Mouse (Mus musculus) urinary bladder, postnatal 10 days (tissue): ENCODE data around the gene Gls.

Source experiments
- DNase-seq: peaks from one replicate; pipeline ENCODE4 v3.0.0; 2022; ENCODE audit warnings: low spot score

The Gls gene

GRCm38 (mm10) chr1:52242270-52242669, 9.2 kb upstream of the Gls start:
- no peak for DNase-seq

- no peak for DNase-seq
These were observed 279 bp downstream of the Gls start for GRCm38 (mm10) chr1:52232766-52233140.

GRCm38 (mm10) chr1:52231939-52232765, 880 bp downstream of the Gls start:
- no peak for DNase-seq

DNA sequence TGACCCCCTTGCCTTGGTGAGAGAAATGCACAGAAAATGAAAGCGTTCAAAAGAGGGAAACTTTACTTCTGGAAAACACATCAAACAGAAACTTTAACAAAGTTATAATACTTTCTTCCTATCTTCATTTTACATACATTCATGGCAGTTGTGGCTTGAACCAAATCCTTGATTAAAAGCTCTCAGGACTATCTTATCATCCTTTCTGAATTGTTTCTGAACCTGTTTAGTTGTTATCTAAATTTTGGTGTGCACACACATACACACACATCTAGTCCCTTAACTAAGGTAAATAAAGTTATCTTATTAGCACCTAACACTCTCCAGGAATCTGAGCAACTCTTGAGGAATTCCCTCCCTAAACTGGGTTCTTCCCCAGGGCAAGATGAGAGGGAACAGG, 2.6 kb downstream of the Gls start:
- no peak for DNase-seq

DNA sequence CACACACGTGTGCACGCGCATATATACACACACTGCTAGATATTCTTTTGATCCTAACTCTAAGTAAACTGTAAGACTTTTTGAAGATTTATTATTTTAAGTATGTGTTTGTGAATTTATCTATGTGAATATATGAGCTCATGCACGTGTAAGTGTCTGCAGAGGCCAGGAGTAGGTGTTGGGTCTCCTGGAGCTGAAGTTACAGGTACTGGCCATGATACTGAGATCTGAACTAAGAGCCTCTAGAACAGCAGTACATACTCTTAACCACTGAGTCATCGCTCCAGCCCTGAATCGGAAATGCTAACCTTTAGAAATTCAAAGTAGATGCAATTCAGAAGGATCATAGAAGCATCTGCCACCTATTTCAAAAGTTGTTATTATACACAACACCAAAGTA, 4.9 kb downstream of the Gls start:
- DNase-seq: no peak

DNA sequence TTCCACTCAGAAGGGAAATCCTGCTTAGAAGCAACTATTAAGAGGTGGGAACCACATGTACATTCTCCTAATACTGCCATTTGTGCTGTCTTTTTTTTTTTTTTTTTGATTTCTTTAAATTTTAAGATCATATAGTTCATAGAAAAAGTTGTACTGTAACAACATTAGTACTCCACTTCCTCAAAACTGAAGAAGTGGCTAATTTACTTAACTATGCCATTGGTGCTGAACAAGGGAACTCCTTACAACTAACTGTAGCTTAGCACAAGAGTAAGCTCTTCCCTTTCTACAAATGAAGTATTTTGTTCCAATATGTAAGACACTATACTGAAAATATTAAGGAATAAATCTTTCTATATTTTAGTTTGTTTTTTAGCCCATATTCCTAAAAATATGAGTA, 6.6 kb downstream of the Gls start:
- DNase-seq: no peak

GRCm38 (mm10) chr1:52216766-52217165, 16.3 kb downstream of the Gls start:
- no peak for DNase-seq

DNA sequence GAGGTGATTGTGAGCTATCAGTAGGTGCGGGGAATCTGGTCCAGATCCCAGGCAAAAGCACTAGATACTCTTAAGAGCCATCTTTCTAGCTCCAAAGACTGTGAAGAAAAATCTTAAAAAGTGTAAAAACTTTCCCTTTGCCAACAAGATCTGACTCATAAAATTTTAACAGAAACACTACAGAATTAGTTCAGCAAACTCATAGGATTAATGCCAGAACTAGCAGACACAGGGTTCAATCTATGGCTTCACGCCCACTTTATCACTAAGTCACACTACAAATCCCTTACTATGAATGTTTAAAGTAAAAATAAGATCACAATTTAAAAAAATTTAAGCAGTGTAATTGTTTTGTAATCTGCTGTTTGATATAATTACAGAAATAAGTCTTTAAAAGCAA, 50.0 kb downstream of the Gls start:
- no peak for DNase-seq

DNA sequence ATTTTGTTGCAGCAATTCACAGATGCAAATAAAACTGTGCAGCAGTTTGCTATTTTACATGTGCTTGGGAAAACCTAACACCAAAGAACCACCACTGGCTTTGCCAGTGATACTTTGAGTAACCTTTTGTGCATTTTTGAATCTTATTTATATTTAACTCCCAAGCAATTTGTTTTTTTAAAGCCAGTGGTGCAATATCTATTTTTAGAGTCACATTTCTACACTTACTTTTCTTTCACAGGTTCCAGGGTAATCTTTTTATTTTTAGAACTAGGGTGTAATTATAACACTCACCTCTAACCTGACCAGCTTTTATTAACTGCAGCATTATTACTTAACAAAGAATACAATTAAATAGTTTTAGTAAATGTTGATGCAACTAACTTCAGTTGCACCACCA, 51.0 kb downstream of the Gls start:
- DNase-seq: no peak

DNA sequence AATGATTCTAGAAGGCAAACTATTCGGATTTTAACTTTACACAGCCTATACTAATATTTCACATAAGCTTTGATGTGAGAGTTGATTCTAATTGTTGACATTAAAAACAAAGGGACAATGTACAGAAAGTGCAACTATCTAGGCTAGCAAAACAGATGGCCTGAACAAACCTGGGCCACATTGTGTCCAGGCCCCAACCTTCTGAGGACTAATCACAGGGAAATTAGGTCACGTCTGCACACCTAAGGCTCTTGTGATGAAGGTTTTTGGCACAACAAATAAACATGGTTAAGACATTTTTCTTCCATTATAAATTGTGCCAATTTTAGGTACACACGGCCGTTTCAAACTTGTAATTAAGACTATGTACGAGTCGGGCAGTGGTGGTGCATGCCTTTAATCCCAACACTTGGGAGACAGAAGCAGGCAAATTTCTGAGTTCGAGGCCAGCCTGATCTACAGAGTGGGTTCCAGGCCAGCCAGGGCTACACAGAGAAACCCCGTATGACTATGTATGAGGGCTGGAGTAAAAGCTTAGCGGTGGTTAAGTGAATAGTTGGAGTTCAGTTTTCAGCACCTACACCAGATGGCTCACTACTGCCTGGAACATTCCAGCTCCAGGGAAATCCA, 53.0 kb downstream of the Gls start:
- no peak for DNase-seq

DNA sequence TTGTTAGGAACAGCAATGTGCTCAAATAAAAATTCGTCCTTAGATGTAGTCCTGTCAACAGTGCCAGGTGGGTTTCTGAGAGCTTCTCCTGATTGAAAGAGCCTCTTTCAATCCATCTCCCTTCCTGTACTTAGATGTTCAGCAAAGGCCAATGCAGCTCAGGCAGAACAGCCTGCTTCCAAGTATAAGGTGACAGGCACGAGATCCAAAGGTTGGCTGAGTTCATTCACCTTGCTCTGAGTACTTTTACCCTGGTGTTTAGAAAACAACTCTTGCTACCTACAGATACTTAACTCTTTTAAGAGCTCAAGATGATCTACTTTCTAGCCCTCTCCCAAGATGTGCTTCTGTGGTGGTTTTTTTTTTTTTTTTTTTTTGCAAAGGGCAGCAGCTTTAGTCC, 56.0 kb downstream of the Gls start:
- DNase-seq: no peak

GRCm38 (mm10) chr1:52175983-52176382, 57.0 kb downstream of the Gls start:
- no peak for DNase-seq

- DNase-seq: no peak
These were observed 57.7 kb downstream of the Gls start for GRCm38 (mm10) chr1:52175321-52175720.

DNA sequence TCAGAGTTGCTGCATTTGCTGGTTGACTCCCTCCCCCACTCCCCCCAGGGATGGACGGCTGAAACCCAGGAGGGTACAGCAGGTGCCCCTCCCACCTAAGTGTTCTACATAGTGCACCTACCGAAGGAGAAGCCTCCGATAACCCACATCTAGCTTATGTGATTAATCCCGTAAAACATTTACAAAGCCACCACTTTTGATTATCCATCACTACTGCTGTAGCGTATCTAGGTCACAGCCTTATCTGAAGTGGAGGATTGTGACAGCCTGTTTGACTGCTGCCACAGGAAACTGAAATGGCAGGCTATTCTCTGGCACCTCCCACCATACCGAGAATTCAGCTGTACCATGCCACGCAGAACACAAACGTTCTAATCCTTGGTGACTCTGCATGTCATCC, 61.8 kb downstream of the Gls start:
- DNase-seq: no peak

- DNase-seq: no peak
These were observed 62.3 kb downstream of the Gls start for GRCm38 (mm10) chr1:52170747-52171146.

DNA sequence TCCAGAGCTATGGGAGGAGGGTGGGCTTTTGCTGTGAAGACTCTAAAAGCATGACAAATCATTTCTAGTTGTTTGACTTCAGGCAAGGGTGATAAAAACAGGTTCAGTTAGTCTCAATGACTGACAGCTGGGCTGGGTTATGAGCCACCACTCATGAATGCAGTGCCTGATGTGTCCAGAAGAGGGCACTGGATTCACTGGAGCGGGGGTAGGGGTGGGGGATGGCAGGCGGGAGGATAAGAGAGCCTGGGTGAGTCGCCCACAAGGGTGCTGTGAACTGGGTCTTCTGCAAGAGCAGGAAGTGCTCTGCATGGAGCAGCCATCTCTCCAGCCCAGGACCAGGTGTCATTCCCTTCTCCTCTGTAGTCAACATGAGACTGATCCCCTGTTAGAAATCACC, 63.0 kb downstream of the Gls start:
- no peak for DNase-seq

DNA sequence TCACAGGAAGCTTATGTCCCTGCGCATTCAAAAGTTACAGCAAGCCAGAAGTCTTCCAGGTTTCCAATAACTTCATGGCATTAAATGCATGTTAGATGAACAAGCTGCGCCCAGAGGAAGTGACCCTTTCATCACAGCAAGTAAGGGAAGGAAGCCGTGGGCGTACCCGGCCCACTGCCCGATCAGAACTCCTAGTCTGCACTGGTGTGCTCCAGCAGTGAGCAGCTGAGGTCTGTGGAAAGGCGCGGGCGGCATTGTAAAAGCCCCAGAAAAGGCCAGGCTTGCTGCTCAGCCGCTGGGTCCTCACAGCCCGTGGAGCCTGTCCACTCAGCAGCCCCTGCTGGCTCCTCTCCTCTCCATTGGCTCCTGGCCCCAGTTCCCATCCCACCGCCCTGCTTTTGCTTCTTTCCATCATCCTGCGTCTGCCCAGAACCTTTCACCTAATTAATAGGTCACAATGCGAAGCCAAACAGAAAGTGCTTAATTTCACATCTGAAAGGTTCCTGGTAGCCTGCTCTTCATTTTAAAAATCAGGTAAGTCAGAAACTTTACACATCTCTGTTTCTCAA, 66.3 kb downstream of the Gls start:
- DNase-seq: no peak

- DNase-seq: no peak
These were observed 69.2 kb downstream of the Gls start for GRCm38 (mm10) chr1:52163707-52164457.

DNA sequence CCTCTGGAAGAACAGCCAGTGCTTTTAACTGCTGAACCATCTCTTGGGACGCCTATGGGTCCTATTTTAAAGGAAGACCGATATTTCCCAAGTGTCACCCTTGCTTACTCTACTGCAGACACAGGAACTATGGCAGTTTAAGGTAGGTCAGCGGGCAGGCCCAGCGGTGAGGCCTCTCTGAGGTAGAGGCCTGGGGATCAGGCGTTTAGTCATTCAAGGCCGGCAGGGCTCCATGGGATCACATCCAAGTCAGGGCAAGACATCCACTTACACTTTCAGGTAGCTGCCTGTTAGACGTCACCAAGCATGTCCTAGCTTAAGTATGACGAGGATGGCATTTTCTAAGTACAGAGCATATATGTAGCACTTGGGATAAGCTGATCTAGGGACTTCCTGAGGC, 71.9 kb downstream of the Gls start:
- no peak for DNase-seq

DNA sequence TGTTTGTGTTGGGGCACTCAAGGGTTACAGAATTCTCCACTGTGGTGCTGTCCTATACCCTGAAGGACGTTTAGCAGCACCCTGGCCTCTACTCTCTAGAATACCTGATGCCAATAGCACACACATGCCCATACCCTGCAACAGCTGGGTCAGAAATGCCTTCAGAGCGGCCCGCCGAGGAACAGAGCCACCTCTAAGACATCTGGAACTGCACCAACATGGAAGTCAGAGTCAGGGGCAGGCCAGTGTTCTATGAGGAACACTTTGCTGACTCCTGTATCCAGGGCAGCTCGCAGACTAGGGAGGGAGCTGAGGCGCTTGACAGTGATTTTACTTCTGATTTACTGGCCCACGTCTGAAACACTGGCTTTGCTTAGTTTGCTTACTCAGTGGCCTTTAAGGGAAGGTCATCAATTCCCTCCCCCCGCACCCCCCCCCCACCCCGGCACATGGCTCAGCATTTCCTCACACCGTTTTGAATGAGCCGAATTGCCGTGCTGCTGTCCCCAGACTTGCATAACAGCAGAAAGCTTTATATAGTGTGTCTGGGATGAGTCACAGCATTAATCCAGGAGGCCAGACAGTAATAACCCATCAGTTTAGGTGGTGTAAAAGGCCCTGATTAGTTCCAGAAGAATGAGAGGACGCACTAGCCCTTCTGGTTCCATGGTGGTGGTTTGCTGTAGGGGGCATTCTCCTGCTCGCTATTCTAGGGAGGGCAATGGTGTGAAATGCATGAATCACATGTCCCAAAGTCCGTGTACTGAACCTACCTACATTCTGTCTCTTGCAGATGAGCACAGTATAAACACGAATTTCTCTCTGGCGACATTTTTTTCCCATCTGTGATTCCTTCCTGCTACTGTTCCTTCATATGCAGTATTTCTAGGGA, 74.3 kb downstream of the Gls start:
- no peak for DNase-seq

DNA sequence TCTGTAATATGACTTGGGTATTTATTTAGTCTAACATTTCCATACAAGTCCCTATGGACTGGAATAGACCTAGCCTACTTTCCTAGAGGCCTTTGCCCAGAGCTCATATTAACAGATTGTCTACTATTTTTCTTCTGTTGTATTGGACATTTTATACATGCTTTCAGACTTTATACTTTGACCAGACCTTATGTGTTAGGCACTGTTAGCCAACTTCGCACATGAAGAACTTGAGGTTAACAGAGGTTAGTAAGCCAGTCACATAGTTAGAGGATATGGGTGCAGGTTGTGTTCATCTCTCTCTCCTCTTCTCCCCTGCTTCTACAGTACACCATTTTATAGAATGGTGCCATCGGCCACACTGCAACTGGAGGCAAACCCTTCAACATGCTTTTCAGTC, 75.0 kb downstream of the Gls start:
- no peak for DNase-seq

DNA sequence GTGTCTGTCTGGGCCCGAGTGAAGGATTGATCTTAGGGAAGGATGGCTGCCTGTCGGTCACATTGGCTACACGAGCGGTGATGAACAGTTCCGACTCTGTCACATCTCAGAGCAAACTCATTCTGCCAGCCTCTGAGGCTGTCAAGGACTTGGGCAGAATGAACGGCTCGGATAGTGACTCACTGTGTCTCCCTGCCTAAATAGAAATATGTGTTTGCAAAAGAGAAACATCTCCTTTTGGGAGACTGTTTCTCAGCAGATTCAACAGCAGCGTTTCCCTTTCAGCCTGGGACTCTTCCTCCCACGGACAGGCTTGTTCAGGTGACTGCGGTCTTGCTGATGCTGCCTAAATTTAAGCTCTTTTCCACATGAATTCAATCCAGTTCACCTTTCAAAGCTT, 76.7 kb downstream of the Gls start:
- no peak for DNase-seq
